Mouse (Mus musculus) erythroid progenitor cell, adult 5-6 weeks (primary cell): Measurements from ENCODE around the gene Srp14. TPM values are rescaled to one million over a fixed set of nuclear protein-coding genes. Genes with fewer than 3 reads are reported as not detected.

Experiments used
- ATAC-seq: replicated peaks from 2 replicates; pipeline ENCODE4 v1.8.0; 2016; ENCODE audit warnings: moderate number of reproducible peaks, mild to moderate bottlenecking, moderate TSS enrichment, inconsistent platforms; ENCODE audit not compliant: poor library complexity, low FRiP score, severe bottlenecking
- total RNA-seq, 2 experiments: library from RNA; stranded (forward) in 1 of 2; stranded (reverse) in 1 of 2; fragments of 150-400 nt in 1 of 2; fragments of 186-747, 209-891 nt in 1 of 2; gene quantifications; 2 replicates each; pipeline versions ENCODE4 v1.2.3 to v1.2.4; 2015 to 2017; ENCODE audit warnings: low replicate concordance in 2 of 2

The Srp14 gene
- total RNA-seq (2015; ENCODE audit: low replicate concordance): 38.9 and 114 TPM in 2 replicates
- 50.6 and 86.5 TPM in 2 replicates for total RNA-seq (2017; ENCODE audit: low replicate concordance)

DNA sequence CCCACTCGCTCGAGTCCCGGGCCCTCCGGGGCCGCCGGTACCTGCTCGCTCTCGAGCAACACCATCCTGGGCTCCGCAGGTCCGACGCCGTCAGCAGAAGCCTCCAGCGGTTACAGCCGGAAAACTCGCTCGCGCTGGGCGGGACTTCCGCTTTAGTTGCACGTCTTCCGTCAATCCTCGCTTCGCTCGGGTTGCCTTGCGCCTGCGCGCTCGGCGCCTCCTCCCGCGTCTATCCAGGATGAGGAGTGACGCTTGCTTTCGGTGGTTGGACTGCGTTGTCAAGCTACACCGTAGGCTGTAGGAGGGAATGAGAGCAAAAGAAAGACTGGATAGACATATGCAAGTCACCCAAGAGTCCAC lies at the start of gene Srp14:
Gene Srp14 (minus strand): TSS at position 162 of the 360 bp plus-strand sequence.
- ATAC-seq: peak; percentile 98

DNA sequence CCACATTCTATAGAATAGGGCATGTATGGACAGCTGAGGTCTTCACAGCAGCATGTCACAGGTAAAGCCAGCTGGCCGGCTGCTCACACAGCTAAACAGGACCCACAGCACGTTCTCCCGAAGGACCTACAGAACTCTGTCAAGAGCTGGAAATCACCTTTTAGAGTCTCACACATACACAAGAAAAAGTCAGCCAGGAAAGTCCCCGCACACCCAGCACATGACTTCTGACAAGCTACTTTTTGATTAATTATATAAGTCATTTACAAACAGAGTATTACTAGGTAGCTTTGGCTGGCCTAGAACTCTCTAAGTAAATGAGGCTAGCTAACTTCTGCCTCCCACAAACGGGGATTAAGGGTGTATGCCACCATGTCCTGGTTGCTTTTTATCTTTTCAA lies 47.0 kb upstream of the Srp14 start:
- no peak for ATAC-seq

GRCm38 (mm10) chr2:118524811-118525210 lies 45.3 kb upstream of the Srp14 start:
- no peak for ATAC-seq

GRCm38 (mm10) chr2:118523163-118523730 lies 43.7 kb upstream of the Srp14 start:
- ATAC-seq: no peak

DNA sequence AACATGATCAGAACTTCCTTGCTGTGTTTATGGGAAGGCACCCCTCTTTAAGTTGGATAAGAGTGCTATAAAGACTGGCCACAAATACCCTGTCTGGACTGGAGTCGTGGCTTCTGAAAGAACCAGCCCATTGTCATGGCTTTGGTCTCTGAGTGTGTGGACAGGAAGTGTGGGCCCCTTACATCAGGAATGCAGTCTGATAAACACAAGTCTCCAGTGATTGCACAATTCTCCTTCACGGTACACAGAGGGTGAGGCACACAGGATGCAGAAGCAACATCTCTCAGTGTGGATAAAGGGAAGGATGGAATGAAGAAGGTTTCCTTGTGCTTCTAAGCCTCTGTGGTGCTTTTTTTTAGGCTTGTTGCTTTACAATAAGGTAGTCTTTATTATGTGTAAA lies 42.8 kb upstream of the Srp14 start:
- ATAC-seq: no peak

DNA sequence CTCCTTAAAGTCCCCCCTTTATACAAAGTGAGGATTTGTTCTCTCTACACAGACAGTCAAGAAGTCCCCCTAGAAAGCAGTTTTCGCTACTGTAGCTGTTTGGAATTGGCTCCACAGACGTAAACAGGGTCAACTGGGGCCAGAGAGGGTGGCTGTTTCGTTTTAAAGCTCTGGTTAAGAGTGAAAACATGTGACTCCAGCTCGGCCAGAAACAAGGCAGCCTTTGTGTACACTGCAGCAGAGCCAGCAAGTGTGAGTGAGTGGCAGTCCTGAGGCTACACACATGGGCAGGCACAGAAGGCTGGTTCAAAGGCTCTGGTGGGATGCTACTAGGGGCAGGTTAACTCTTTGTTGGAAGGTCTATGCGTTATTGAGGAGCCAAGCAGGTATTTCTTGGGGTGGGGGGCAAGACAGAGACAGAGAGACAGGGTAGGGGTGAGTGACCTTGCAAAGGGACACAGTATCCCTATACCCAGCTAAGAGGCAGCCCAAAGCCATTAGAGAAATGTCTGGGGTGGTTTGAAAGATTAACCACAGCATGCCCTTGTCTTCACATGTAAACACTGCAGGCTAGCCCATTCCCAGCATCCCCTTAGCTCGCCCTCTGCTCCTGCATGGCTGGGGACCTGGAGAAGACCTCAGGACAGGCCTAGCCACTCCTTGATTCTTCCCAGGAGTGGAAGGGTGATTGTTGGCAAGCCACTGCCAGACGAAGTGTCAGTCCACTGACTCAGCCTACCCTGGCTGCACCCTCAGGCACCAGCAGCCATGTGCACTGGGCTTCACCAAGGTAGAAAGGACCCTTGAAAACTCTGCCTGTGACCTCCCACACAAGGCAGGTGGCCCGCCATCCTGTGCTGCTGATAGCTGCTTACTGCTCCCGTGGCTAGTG lies 40.8 kb upstream of the Srp14 start:
- no peak; the same call in 1 of the 2 replicates for ATAC-seq

GRCm38 (mm10) chr2:118512418-118513377 lies 33.2 kb upstream of the Srp14 start:
- ATAC-seq: no peak

DNA sequence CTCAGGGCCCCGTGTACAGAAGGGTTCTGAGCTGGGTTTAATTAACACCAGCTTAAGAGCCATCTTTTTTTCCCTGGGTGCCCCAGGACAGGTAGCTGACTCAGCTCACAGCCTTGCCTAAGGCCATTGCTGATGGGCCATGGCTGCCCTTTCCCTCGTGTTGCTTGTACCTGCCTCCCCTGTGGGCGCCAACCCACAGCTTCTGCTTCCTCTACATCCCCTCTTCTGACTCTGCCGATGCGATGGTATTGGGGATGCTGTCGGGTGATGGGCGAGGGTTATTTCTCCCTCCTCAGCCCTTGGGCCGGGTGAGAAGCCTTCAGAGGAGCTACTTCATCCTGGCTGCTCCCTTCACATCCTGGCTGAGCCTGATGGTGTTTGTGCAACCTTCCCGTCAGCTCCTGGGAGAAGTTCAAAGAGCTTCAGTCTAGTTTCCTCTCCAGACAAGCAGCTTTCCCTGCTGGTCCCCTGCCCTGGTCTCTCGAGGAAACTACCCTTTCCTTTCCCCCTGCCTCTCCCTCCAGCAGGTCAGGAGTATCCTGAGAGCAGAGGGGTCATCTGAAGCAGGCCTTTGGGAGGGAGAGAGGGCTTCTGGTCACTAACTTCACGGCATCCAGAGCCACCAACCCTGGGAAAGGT lies 32.4 kb upstream of the Srp14 start:
- ATAC-seq: no peak

DNA sequence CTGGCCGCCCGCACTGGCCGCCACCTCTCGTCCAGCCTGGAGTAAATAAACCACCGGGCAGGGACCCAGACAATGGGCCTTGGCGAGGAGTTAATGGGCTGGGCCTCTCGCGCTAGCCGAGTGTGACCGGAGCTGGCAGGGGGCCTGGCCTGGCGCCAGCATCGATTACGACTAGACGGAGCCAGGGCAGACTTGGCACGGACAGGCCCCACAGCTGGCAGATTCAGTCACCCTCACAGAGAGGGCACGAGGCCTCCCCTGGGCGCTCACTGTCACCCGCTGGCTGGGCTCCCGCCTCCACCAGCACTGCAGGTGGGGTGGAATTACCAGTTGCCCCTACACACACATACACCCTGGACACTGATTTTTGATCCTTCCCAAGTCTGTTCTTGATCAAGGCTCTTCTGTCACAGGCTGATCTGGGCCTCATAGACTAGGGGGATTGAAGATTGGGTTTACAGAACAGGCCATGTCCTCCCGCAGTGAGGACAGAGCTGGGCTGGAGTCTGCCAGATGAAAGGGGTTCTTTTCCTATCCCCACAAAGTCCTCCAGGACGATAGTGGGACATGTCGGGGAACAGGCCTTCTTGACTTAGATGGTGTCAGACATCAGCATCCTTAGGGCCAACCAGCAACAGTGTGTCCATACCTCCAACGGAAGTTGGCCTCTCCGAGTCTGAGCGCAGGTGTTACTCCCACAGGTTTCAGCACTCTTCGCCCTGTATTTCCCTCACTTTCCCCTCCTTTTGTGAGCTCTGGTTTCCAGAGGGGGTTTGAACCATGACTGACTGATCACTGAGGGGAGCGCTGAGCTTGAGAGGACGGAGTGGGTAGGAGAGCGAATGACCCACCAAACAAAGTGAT lies 31.2 kb upstream of the Srp14 start:
- 0 out of 2 replicates have a peak, but pooled peaks have one; percentile 16 for ATAC-seq

GRCm38 (mm10) chr2:118509688-118510446 lies 30.4 kb upstream of the Srp14 start:
- no peak for ATAC-seq

DNA sequence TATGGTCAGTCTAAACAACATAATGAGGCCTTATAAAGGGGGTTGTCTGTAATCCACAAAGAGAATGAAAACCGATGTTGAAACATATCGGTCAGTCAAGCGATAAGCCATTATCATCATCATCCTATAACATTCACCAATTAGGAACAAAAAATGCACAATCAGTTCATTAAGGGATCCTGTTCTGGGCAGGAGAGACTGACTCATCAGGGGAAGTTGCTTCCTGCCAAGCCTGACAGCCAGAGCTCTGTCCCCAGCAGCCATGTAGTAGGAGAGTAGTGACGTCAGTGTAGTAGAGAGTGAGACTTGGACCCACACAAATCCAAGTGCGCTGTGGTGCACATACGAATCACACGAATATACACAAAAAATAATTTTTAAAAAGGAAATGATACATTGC lies 27.6 kb upstream of the Srp14 start:
- no peak for ATAC-seq

GRCm38 (mm10) chr2:118500191-118500590 lies 20.7 kb upstream of the Srp14 start:
- no peak for ATAC-seq

GRCm38 (mm10) chr2:118499135-118499961 lies 19.8 kb upstream of the Srp14 start:
- no peak for ATAC-seq

- no peak for ATAC-seq
Measured at GRCm38 (mm10) chr2:118498476-118498875, 19.0 kb upstream of the Srp14 start.

- no peak for ATAC-seq
Measured at GRCm38 (mm10) chr2:118497890-118498289, 18.4 kb upstream of the Srp14 start.

GRCm38 (mm10) chr2:118495024-118495423 lies 15.5 kb upstream of the Srp14 start:
- no peak for ATAC-seq

DNA sequence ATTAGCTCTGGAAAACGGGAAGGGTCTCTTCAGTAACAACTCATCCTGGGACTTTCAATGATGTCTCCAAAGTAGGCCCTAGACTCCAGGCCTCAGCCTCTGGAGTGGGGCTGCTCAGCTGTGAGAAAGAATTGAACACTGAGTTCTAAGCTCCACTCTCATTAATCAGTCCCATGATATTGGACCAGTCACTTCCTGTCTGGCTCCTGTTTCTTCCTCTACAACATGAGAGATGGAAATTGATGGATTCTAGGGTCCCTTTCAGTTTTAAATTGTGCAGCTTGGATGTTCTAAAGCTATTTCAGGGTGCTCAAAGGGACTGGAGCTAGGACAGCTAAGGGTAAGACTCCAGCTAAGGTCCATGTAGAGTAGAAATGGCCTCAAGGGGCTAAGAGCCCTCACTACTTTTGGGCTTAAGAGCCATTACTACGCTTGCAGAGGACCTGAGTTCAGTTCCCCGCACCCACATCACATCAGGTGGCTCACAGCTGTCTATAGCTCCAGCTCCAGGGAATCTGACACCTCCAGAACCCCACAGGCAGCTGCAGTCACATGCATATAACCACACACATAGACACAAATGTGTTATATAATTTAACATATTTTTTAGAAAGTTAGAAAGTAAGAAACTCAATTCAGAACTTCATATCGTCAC lies 12.4 kb upstream of the Srp14 start:
- ATAC-seq: no peak
